Mouse (Mus musculus) ES-Bruce4 (cell line): ENCODE results near the gene Arhgef12.

Experiments used
- CTCF ChIP-seq: IDR thresholded peaks from one replicate; pipeline ENCODE4 v1.8.1; 2011; ENCODE audit warnings: low read depth, low read length
- EP300 ChIP-seq: IDR thresholded peaks from 2 replicates; pipeline ENCODE4 v1.6.1; 2011; ENCODE audit warnings: low read depth, low read length; ENCODE audit not compliant: insufficient read depth
- POLR2A ChIP-seq: IDR thresholded peaks from one replicate; pipeline ENCODE4 v1.8.1; 2011; ENCODE audit warnings: low read length; ENCODE audit not compliant: insufficient read depth

DNA sequence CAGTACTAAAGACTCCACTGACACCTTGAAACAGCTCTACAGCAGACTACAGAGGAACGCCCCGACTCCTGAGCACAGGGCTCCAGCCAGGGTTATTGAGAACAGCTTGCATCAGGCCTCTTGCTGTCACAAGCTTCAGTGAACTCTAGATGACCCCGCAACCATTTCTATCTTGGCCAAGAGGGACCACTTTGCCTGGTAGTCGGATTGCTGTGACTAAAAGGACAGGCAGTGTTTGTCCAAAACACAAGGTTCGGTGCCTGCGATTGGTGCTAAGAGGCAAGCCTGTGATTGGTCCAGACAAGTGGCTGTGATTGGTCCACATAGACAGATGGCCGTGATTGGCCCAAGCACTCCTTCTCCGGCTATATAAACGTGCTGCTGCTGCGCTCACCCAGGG is 179.5 kb downstream of the Arhgef12 start:
- TF ChIP-seq POLR2A: no peak
- no peak for TF ChIP-seq CTCF
- no peak for TF ChIP-seq EP300
